Mouse (Mus musculus): ENCODE data around the gene Clk2. TPM values are rescaled to one million over a fixed set of nuclear protein-coding genes. Genes with fewer than 3 reads are reported as not detected.

Gene Clk2
- total RNA-seq, 2 experiments from 2014 or later: 39.0 to 46.6 TPM

GRCm38 (mm10) chr3:89183959-89184315, 19.3 kb downstream of the Clk2 start:
- intact Hi-C loops (cut with DNase I): no loop called here
- DNase-seq (ENCODE audit: low spot score in 2 of 2): no peak

- DNase-seq (ENCODE audit: low spot score in 2 of 2): no peak
- intact Hi-C loops (cut with DNase I): no loop called here
Measured at GRCm38 (mm10) chr3:89187197-89187596, 22.6 kb downstream of the Clk2 start.

- intact Hi-C loops (cut with DNase I): no loop called here
- DNase-seq (ENCODE audit: low spot score in 2 of 2): no peak
Measured at GRCm38 (mm10) chr3:89187690-89188477, 23.3 kb downstream of the Clk2 start.

GRCm38 (mm10) chr3:89188478-89188875, 23.9 kb downstream of the Clk2 start:
- intact Hi-C loops (cut with DNase I): no loop called here
- DNase-seq (ENCODE audit: low spot score in 2 of 2): no peak

- no peak for DNase-seq (ENCODE audit: low spot score in 2 of 2)
- intact Hi-C loops (cut with DNase I): no loop called here
Measured at GRCm38 (mm10) chr3:89190436-89190835, 25.8 kb downstream of the Clk2 start.

GRCm38 (mm10) chr3:89193351-89193750, 28.8 kb downstream of the Clk2 start:
- intact Hi-C loops (cut with DNase I): no loop called here
- no peak for DNase-seq (ENCODE audit: low spot score in 2 of 2)

- DNase-seq (ENCODE audit: low spot score in 2 of 2): no peak
Measured at GRCm38 (mm10) chr3:89193853-89194252, 29.3 kb downstream of the Clk2 start.

GRCm38 (mm10) chr3:89195979-89196877, 31.6 kb downstream of the Clk2 start:
- intact Hi-C loops (cut with DNase I): no loop called here
- peak; percentile 84 to 93 for DNase-seq (ENCODE audit: low spot score in 2 of 2)

More at GRCm38 (mm10) chr3:89193853-89194252, 29.3 kb downstream of the Clk2 start:
- intact Hi-C loops (cut with DNase I): no loop called here

GRCm38 (mm10) chr3:89199839-89200238, 35.2 kb downstream of the Clk2 start:
- DNase-seq (ENCODE audit: low spot score in 2 of 2): no peak
- intact Hi-C loops (cut with DNase I): no loop called here

- peak; percentile 88 to 92 for DNase-seq (ENCODE audit: low spot score in 2 of 2)
- intact Hi-C loops (cut with DNase I): no loop called here
Measured at GRCm38 (mm10) chr3:89202253-89203141, 37.9 kb downstream of the Clk2 start, which contains the start of gene Gba. Gba (plus strand) TSS chr3:89202928.

- no peak for DNase-seq (ENCODE audit: low spot score in 2 of 2)
- intact Hi-C loops (cut with DNase I): no loop called here
Measured at GRCm38 (mm10) chr3:89203142-89203514, 38.5 kb downstream of the Clk2 start.

- DNase-seq (ENCODE audit: low spot score in 2 of 2): no peak
- intact Hi-C loops (cut with DNase I): no loop called here
Measured at GRCm38 (mm10) chr3:89206079-89206478, 41.5 kb downstream of the Clk2 start.

GRCm38 (mm10) chr3:89206695-89207094, 42.1 kb downstream of the Clk2 start:
- DNase-seq (ENCODE audit: low spot score in 2 of 2): no peak
- intact Hi-C loops (cut with DNase I): no loop called here

GRCm38 (mm10) chr3:89208075-89208657, 43.6 kb downstream of the Clk2 start:
- DNase-seq (ENCODE audit: low spot score in 2 of 2): no peak
- intact Hi-C loops (cut with DNase I): no loop called here

- DNase-seq (ENCODE audit: low spot score in 2 of 2): no peak
- intact Hi-C loops (cut with DNase I): no loop called here
Measured at GRCm38 (mm10) chr3:89208736-89209135, 44.1 kb downstream of the Clk2 start.

- intact Hi-C loops (cut with DNase I): loop anchor here (10.0 kb wide), 1 partner anchor 265 kb away; no protein-coding TSS in a partner anchor
Measured at GRCm38 (mm10) chr3:89209731-89210130, 45.1 kb downstream of the Clk2 start.

GRCm38 (mm10) chr3:89210162-89210561, 45.6 kb downstream of the Clk2 start:
- intact Hi-C loops (cut with DNase I): loop anchor here (10.0 kb wide), 1 partner anchor 265 kb away; no protein-coding TSS in a partner anchor
- DNase-seq (ENCODE audit: low spot score in 2 of 2): no peak

More at GRCm38 (mm10) chr3:89209731-89210130, 45.1 kb downstream of the Clk2 start:
- DNase-seq (ENCODE audit: low spot score in 2 of 2): no peak

GRCm38 (mm10) chr3:89210731-89211130, 46.1 kb downstream of the Clk2 start:
- DNase-seq (ENCODE audit: low spot score in 2 of 2): no peak
- intact Hi-C loops (cut with DNase I): loop anchor here (10.0 kb wide), 1 partner anchor 266 kb away; no protein-coding TSS in a partner anchor

Data from left cerebral cortex, postnatal 25 days (tissue).